Mouse (Mus musculus) liver, postnatal 0 days (tissue): ENCODE data around the gene Rbm4. TPM values are rescaled to one million over a fixed set of nuclear protein-coding genes. Genes with fewer than 3 reads are reported as not detected.

Experiments
- ATAC-seq: fragments of 200-750 bp; cut with Nextera tagmentation; 2 replicates; pipeline ENCODE4 v1.8.0; 2017; ENCODE audit warnings: mild to moderate bottlenecking, moderate library complexity
- DNase-seq: peaks from one replicate; pipeline ENCODE4 v3.0.0-alpha.2; 2016
- H3K27ac ChIP-seq: fragments of 300-500 bp; sonication (generic); 2 replicates; pipeline ENCODE4 v1.5.1; 2014; ENCODE audit warnings: antibody characterized with exemption, moderate library complexity, mild to moderate bottlenecking, low read depth
- H3K27me3 ChIP-seq: fragments of 300-500 bp; sonication (generic); 2 replicates; pipeline ENCODE4 v1.6.1; 2014; ENCODE audit warnings: low read length, control low read depth, mixed read lengths; ENCODE audit not compliant: insufficient read depth
- H3K36me3 ChIP-seq: fragments of 300-500 bp; sonication (generic); replicated peaks from 2 replicates; pipeline ENCODE4 v1.6.1; 2014; ENCODE audit warnings: mild to moderate bottlenecking, control low read depth, low read length, moderate library complexity, mixed read lengths; ENCODE audit not compliant: insufficient read depth
- H3K4me1 ChIP-seq: fragments of 300-500 bp; sonication (generic); 2 replicates; pipeline ENCODE4 v1.6.1; 2014; ENCODE audit warnings: antibody characterized with exemption, mild to moderate bottlenecking, control low read depth; ENCODE audit not compliant: insufficient read depth
- H3K4me2 ChIP-seq: fragments of 300-500 bp; sonication (generic); 2 replicates; pipeline ENCODE4 v1.6.1; 2014; ENCODE audit warnings: low read depth, mild to moderate bottlenecking, low read length, moderate library complexity, mixed read lengths
- H3K4me3 ChIP-seq: fragments of 300-500 bp; sonication (generic); 2 replicates; pipeline ENCODE4 v1.5.1; 2014; ENCODE audit warnings: low read depth, low read length
- H3K9ac ChIP-seq: fragments of 300-500 bp; sonication (generic); replicated peaks from 2 replicates; pipeline ENCODE4 v1.6.1; 2014; ENCODE audit warnings: mild to moderate bottlenecking, moderate library complexity
- H3K9me3 ChIP-seq: fragments of 300-500 bp; sonication (generic); 2 replicates; pipeline ENCODE4 v1.6.1; 2016; ENCODE audit warnings: mild to moderate bottlenecking, control low read depth, low read length, mixed read lengths
- CTCF ChIP-seq: sonication (generic); IDR thresholded peaks from 2 replicates; pipeline ENCODE4 v1.5.1; 2016; ENCODE audit warnings: antibody characterized with exemption, low read depth
- EP300 ChIP-seq: IDR thresholded peaks from 2 replicates; pipeline ENCODE4 v1.6.1; 2016; ENCODE audit warnings: antibody characterized with exemption, low read depth, mild to moderate bottlenecking
- WGBS: fragments of 180-500 bp; shearing (Covaris S2); extraction: QIAGEN DNeasy Blood & Tissue Kit; methylation state at CpG from one replicate; pipeline ENCODE4 v1.1.7; 2014; ENCODE audit not compliant: insufficient replicate concordance; 5-methylcytosine and 5-hydroxymethylcytosine counted together
- polyA plus RNA-seq: library from polyadenylated mRNA; unstranded; fragments of >200 nt; fragmentation: Nextera tagmentation; extraction: Ambion mirVana; gene quantifications from 2 replicates; pipeline ENCODE4 v1.2.1, GENCODE M21; 2015

Rbm4 gene
- polyA plus RNA-seq, 1 experiment from 2014 or later, result 17.3 TPM

- H3K9ac ChIP-seq, result peak overlapping the region; percentile 33
- H3K27ac ChIP-seq, result peak overlapping the region; percentile 89
- DNase-seq, result no peak
Measured at GRCm38 (mm10) chr19:4836096-4836495, 42.4 kb upstream of the Rbm4 start.

GRCm38 (mm10) chr19:4833977-4834376 is 40.3 kb upstream of the Rbm4 start:
- Histone ChIP-seq H3K4me3 (no peak overlapping the region), H3K9ac (no peak overlapping the region), H3K4me2 (no peak overlapping the region), H3K9me3 (no peaks in the 10 kb centered on the region), H3K36me3 (peaks cover 17% of the 10 kb centered on the region; the same call in 1 of the 2 replicates), H3K27ac (no peak overlapping the region), H3K27me3 (no peaks in the 10 kb centered on the region), H3K4me1 (peaks cover 20% of the 10 kb centered on the region)
- TF ChIP-seq CTCF (no peak), EP300 (no peak)
- 89% methylated on average over 8 of the region's 8 CpGs for whole genome bisulfite sequencing
- no peak for DNase-seq
- no peak for ATAC-seq

More at GRCm38 (mm10) chr19:4836096-4836495, 42.4 kb upstream of the Rbm4 start:
- no peaks in the 10 kb centered on the region for H3K9me3 ChIP-seq
- TF ChIP-seq EP300, result peak; percentile 71; the same call in 1 of the 2 replicates
- TF ChIP-seq CTCF, result no peak
- peaks cover 11% of the 10 kb centered on the region for H3K27me3 ChIP-seq
- H3K4me3 ChIP-seq, result no peak overlapping the region
- peaks cover 8% of the 10 kb centered on the region; the same call in 1 of the 2 replicates for H3K36me3 ChIP-seq
- WGBS, result 56% methylated on average over 2 of the region's 2 CpGs
- peaks cover 28% of the 10 kb centered on the region for H3K4me1 ChIP-seq
- ATAC-seq, result peak; percentile 40
- peak overlapping the region; percentile 40 for H3K4me2 ChIP-seq

- WGBS, result 86% methylated on average over 7 of the region's 7 CpGs
- no peak for DNase-seq
- no peak for TF ChIP-seq EP300
- TF ChIP-seq CTCF, result no peak
- H3K9ac ChIP-seq, result no peak overlapping the region
- no peaks in the 10 kb centered on the region for H3K27me3 ChIP-seq
- H3K4me1 ChIP-seq, result no peaks in the 10 kb centered on the region
- no peaks in the 10 kb centered on the region for H3K9me3 ChIP-seq
- H3K36me3 ChIP-seq, result peaks cover 25% of the 10 kb centered on the region
- ATAC-seq, result no peak
- no peak overlapping the region for H3K4me3 ChIP-seq
- no peak overlapping the region for H3K27ac ChIP-seq
- H3K4me2 ChIP-seq, result no peak overlapping the region
Measured at GRCm38 (mm10) chr19:4829156-4829555, 35.5 kb upstream of the Rbm4 start.

GRCm38 (mm10) chr19:4828444-4829114 is 34.9 kb upstream of the Rbm4 start:
- ATAC-seq (peak; percentile 50; the same call in 1 of the 2 replicates), DNase-seq (no peak)
- no peak overlapping the region for H3K9ac ChIP-seq
- H3K4me1 ChIP-seq, result no peaks in the 10 kb centered on the region
- 71% methylated on average over 16 of the region's 16 CpGs for WGBS
- no peaks in the 10 kb centered on the region for H3K27me3 ChIP-seq
- TF ChIP-seq EP300 (no peak), CTCF (no peak)
- no peak overlapping the region for H3K27ac ChIP-seq
- no peak overlapping the region for H3K4me3 ChIP-seq
- peaks cover 25% of the 10 kb centered on the region for H3K36me3 ChIP-seq
- no peaks in the 10 kb centered on the region for H3K9me3 ChIP-seq
- H3K4me2 ChIP-seq, result no peak overlapping the region

GRCm38 (mm10) chr19:4820678-4821303 is 27.1 kb upstream of the Rbm4 start:
- peak; percentile 40 for TF ChIP-seq CTCF
- TF ChIP-seq EP300, result no peak
- WGBS, result 68% methylated on average over 5 of the region's 5 CpGs
- Histone ChIP-seq H3K9ac (no peak overlapping the region), H3K4me3 (no peak overlapping the region), H3K4me2 (peak overlapping the region; percentile 9; the same call in 1 of the 2 replicates), H3K36me3 (peaks cover 6% of the 10 kb centered on the region), H3K4me1 (peaks cover 3% of the 10 kb centered on the region; the same call in 1 of the 2 replicates), H3K27ac (peak overlapping the region; percentile 61), H3K9me3 (0 out of 2 replicates have a peak, but pooled peaks cover under 1% of the 10 kb centered on the region), H3K27me3 (no peaks in the 10 kb centered on the region)
- DNase-seq (peak; percentile 69), ATAC-seq (peak; percentile 76)

GRCm38 (mm10) chr19:4817182-4817835 is 23.6 kb upstream of the Rbm4 start:
- WGBS, result 44% methylated on average over 1 of the region's 1 CpGs
- Histone ChIP-seq H3K9me3 (0 out of 2 replicates have a peak, but pooled peaks cover 4% of the 10 kb centered on the region), H3K9ac (no peak overlapping the region), H3K36me3 (no peaks in the 10 kb centered on the region), H3K27ac (peak overlapping the region; percentile 59; the same call in 1 of the 2 replicates), H3K4me2 (no peak overlapping the region), H3K4me3 (no peak overlapping the region), H3K27me3 (no peaks in the 10 kb centered on the region), H3K4me1 (peaks cover 3% of the 10 kb centered on the region)
- no peak for DNase-seq
- ATAC-seq, result peak; percentile 87
- TF ChIP-seq EP300, result no peak
- TF ChIP-seq CTCF, result no peak
